Mouse (Mus musculus) thymus, postnatal 25 days (tissue): ENCODE data around the gene Acsl5.

ENCODE experiments used
- DNase-seq: peaks from one replicate; pipeline ENCODE4 v3.0.0; 2022

Gene Acsl5

DNA sequence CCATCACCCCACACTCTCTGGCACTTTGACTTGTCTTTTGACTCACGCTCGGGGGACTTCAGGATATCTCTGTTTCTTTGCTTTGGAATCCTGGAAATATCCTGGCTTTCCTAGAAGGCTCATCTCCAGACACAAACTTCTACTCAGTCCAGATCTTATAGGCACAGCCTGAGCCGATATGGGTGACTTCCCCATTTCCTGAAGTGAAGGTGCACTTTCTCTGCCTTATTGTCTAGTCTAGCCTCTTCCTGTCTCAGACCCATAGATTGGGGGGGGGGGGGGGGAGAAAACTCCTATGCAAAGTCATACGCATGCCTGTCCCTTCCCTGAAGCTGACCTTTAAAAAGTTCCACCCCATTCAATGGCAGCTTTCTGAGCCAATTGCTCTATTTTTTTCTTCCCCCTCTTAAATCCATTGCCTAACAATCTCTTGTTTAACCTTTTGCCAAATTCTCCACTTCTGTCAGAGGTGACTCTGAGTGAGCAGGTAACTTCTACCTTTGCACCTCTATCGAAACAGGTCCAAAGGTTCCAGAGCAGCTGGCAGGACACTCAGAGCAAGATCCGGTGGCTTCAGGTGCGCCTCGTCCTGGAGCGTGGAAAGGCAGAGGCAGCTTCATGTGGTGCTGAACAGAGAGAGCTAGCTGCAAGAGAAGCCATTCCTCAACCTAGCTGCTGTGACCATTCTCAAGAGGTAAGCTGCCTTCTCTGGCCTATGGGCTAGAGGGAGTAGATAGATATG, at the start of gene Acsl5:
Gene Acsl5, plus strand, starts transcription at position 556 of the 742 bp plus-strand sequence.
- no peak for DNase-seq

DNA sequence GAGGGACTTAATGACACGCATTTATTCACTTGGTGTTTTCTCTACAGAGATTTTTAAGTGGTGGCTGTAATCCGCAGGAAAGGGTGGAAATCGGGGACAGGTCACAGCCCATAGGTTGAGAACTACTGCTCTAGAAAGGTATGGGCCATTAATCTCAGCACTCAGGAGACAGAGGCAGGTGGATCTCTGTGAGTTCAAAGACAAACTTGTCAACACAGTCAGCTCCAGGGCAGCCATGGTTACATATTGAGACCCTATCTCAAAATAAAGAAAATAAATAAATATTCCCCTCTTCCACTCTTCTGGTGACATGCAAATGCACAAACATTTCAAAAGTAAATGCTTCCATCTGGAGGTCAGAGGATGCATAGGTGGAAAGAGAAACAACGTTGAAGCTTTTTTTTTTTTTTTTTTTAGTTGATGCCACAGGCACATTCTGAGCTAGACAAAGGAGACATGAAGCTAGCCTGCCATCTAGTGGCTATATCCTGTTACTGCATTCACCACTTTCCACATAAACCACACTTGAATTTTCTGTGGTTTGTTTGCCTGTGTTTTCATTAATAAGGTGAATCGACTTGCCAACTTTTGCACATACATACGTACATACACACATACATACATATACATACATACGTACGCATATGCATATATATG, 45.1 kb upstream of the Acsl5 start:
- peak; percentile 26 for DNase-seq

GRCm38 (mm10) chr19:55207205-55207604, 44.5 kb upstream of the Acsl5 start:
- no peak for DNase-seq

GRCm38 (mm10) chr19:55207746-55208538, 43.8 kb upstream of the Acsl5 start:
- DNase-seq, result no peak

DNA sequence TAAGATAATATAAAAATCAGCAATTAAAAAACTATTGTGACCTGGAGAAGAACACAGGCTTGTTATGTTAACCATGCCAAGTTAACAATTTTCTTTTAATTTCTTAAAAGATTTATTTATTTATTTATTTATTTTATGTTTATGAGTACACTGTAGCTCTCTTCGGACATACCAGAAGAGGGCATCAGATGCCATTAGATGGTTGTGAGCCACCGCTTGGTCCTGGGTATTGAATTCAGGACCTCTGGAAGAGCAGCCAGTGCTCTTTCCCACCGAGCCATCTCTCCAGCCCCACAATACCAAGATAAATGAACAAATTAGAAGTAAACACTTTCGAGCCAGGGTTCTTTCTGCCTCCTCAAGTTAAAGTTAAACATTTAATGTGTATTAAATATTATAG, 43.1 kb upstream of the Acsl5 start:
- no peak for DNase-seq

DNA sequence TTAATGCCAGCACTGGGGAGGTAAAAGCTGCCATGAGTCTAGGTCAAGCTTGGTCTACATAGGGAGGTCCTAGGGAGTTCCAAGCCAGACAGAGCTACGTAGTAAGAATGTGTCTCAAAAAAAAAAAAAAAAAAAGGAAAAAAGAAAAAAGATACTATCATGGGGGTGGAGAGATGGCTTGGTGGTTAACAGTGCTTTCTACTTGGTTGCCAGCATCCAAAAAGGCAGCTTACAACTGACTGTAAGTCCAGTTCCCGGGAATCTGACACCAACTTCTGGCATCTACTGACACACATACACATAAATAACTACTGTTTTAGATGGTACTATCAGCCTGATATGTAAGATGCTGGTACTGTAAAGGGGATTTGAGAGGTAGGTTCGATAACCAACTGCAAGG, 42.7 kb upstream of the Acsl5 start:
- DNase-seq, result no peak

DNA sequence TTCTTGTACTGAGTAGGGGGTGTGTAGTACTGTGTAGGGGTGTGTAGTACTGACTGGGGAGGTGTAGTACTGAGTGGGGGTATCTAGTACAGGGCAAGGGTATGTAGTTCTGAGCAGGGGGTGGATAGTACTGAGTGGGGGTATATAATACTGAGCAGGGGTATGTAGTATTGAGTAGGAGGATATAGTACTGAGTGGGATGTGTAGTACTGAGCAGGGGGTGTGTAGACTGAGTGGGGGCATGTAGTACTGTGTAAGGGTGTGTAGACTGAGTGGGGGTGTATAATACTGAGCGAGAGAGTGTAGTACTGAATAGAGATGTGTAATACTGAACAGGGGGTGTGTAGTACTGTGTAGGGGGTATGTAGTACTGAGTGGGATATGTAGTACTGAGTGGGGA, 40.0 kb upstream of the Acsl5 start:
- no peak for DNase-seq

- no peak for DNase-seq
Observed at GRCm38 (mm10) chr19:55213617-55214340, 38.0 kb upstream of the Acsl5 start.

DNA sequence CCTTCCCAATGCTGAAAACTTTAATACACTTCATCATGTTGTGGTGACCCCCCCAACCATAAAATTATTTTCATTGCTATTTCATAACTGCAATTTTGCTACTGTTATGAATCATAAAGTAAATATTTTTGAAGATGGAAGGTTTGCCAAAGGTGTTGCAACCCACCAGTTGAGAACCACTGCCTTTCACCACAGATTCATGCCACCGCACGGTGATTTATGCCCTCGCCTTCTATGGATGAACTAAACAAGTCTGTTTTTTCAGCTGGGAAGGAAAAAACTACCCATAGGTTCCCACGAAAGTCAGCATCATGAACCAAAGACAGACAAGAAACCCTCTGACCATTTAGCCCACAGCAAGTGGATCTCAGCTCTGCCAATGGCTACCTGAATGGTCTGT, 34.9 kb upstream of the Acsl5 start:
- DNase-seq, result no peak

DNA sequence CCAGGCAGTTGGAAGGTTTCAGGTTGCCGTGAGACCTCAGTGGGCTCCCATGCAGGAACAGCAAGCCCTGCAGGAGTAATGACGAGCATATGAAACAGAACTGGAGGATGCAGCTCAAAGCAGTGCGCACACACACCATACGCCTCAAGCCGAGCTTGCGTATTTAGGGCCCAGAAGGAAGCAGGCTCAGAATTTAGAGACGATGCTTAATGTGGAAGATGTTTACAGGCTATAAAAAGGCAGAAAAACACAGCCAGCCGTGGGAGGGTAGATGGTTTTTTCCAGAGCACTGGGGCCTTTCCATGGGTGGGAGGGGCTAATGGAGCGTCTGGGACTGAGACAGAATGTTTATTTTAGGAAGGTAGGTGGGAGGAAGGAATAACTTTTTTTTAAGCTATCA, 34.4 kb upstream of the Acsl5 start:
- no peak for DNase-seq

GRCm38 (mm10) chr19:55218192-55218739, 33.5 kb upstream of the Acsl5 start:
- DNase-seq, result peak; percentile 81

- no peak for DNase-seq
Observed at GRCm38 (mm10) chr19:55218741-55219221, 33.0 kb upstream of the Acsl5 start.

- no peak for DNase-seq
Observed at GRCm38 (mm10) chr19:55219359-55219758, 32.4 kb upstream of the Acsl5 start.

DNA sequence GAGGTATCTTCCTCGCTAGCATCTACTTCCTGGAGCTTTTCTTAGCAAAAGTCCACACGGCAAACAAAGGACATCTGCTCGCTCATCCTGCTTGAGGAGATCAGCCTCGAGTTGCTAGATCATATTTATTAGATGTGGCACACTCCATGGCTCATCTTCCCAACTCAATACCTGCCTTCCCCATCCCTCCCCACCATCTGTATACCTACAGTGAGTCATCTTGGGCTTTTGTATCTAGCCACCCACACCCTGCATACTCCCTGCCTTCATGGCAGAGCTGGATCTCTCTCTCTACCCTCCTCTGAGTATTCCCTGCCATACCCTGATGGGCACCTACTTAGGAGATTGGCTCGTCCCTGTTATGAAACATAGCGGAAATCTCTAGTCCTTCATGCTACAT, 30.5 kb upstream of the Acsl5 start:
- DNase-seq, result no peak

DNA sequence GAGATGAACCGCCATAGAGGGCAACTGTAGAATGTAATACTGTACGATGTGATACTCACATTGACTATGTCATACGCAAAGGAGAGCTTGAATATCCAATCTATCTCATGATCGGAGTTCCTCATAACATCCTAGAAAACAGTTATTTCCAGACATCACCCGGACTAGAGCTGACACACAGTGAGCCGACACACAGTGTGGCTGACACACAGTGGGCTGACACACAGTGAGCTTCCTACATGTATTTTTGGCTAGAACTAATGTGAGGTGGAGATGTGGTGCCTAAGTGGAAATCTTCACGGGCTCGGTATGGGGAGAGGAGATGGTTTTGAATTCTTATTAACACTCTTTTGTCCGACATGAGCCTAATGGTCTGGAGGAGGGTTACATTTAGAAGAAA, 29.5 kb upstream of the Acsl5 start:
- DNase-seq, result no peak

DNA sequence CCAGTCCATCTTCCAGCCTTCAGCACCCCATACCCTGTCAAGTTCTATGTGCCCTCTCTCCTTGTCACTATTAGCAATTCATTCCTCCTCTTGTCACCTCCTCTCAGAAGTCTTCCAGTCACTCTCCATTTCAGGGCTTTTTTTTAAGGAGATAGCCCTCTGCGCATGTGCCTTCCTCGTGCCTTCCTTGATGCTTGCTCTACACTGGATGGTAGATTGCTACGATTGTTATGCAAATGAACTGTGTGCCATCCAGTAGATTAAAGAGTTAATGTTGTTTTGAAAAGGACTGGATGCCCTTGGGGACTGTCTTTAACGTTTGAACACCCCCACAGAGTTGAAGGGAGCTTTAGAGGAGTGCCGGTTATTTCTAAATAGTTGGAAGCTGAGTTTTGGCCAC, 25.1 kb upstream of the Acsl5 start:
- DNase-seq, result no peak

GRCm38 (mm10) chr19:55227135-55227534, 24.6 kb upstream of the Acsl5 start:
- DNase-seq, result no peak

GRCm38 (mm10) chr19:55231081-55231480, 20.7 kb upstream of the Acsl5 start:
- DNase-seq, result no peak

DNA sequence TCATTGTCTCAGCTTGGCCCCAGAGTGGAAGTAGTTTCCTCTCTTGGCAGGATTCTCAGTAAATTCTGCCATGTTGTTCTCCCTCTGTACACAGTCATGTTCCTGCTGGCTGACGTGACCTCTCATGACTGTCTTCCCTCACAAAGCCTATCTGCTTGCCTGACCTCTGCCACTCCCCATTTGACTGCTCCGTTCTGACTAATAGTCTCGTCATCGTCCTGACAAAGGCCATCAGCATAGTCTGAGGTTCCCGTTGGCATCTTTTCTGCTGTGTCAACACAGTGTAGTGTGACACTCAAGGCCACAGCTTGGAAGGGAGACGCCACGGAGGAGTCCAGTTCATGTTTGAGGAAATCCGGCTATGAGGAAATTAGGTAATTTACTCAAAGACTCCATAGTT, 19.6 kb upstream of the Acsl5 start:
- no peak for DNase-seq

DNA sequence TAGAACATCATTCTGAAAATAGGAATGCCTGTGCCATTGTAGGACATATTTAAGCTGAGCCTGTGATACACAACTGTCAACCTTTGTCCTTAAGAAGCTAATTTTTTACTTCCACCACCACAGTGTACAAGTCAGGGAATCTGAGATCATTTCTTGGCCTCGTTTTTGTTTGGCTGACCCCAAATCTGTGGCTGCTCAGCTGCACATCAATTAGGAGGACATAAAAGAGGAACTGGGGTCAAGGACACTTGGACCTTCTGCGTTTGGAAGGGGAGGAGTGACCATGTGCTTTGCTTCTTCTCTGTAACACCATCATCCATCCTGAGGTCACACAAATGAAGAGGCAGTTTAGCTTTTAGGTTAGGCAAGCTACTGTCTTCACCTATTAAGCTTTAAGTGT, 15.7 kb upstream of the Acsl5 start:
- DNase-seq, result no peak

- DNase-seq, result no peak
Observed at GRCm38 (mm10) chr19:55236564-55236963, 15.2 kb upstream of the Acsl5 start.

DNA sequence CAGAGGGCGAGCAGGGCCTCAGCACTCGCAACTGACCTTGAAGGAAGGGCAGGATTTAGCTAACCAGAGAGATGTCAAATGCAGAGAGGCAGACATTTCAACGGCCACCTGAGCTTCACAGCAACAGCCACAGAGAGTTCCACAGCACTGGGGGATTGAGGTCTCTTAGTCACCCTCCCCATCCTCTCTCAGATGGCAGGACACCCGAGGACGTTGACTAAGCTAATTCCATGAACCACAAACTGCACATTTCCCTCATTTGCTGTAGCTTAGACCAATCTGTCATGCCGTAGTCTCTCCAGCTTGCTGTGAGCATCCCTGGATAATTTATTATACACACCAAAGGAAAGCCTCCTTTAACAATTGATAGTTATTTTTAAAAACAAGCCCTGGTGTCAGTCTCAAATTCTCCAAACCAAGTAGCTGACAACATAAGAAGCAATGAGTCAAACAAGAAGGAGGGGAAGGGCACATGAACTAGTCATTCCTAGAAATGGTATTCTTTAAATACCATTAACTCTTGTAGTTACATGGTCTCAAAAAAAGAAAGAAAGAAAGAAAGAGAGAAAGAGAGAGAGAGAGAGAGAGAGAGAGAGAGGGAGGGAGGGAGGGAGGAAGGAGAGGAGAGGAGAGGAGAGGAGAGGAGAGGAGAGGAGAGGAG, 11.8 kb upstream of the Acsl5 start:
- no peak for DNase-seq
